Mouse (Mus musculus) frontal cortex, postnatal 36 days (tissue): ENCODE data around the gene Slc7a5.

ENCODE experiments used
- DNase-seq, 2 experiments: peaks; one replicate each; pipeline ENCODE4 v3.0.0; 2022; ENCODE audit warnings: low spot score in 2 of 2

The Slc7a5 gene

GRCm38 (mm10) chr8:121907587-121908248 is at the start of gene Slc7a5:
TSS of gene Slc7a5 (minus strand) at chr8:121907694.
- DNase-seq = peak; percentile 92 to 96

- no peak for DNase-seq
Measured at GRCm38 (mm10) chr8:121955825-121956500, 48.5 kb upstream of the Slc7a5 start.

DNA sequence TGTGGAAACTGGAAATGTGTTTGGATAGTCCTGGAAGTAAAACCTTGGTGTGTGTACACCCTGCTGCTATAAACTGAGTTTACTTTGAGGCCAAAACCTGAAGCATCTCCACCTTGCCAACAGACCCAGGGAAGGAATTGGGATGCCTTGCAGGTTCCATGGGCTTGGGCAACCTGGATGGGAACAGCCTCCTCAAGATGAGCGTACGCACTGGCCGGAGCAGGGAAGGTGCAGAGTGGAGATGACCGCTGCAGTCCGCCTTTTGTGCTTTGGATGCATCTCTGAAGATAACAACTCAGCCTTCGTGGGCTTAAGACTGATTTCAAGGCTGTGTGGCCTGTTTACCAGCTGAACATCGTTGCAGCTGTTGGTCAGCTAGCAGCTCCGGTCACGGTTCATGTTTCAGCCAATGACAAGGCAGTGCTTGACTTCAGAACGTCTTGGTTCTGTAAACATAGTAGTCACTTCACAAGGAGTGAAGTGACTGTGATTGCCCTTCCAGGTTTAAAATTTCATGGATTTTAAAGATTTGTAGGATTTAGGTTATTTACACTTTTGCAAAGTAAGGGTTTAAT is 47.6 kb upstream of the Slc7a5 start:
- no peak for DNase-seq

- DNase-seq = no peak
Measured at GRCm38 (mm10) chr8:121953821-121954545, 46.5 kb upstream of the Slc7a5 start.

- DNase-seq = no peak
Measured at GRCm38 (mm10) chr8:121952800-121953199, 45.3 kb upstream of the Slc7a5 start.

GRCm38 (mm10) chr8:121952122-121952521 is 44.6 kb upstream of the Slc7a5 start:
- DNase-seq = no peak

GRCm38 (mm10) chr8:121951656-121952009 is 44.1 kb upstream of the Slc7a5 start:
- no peak for DNase-seq

- peak in 1 of 2 experiments; percentile 47 for DNase-seq
Measured at GRCm38 (mm10) chr8:121950749-121951655, 43.5 kb upstream of the Slc7a5 start.

- DNase-seq = peak; percentile 98
Measured at GRCm38 (mm10) chr8:121949941-121950748, 42.7 kb upstream of the Slc7a5 start.

- DNase-seq = no peak
Measured at GRCm38 (mm10) chr8:121949222-121949800, 41.8 kb upstream of the Slc7a5 start, which contains the start of gene Banp. TSS of gene Banp (plus strand) at chr8:121949750.

GRCm38 (mm10) chr8:121948321-121949145 is 41.0 kb upstream of the Slc7a5 start:
- DNase-seq = no peak

DNA sequence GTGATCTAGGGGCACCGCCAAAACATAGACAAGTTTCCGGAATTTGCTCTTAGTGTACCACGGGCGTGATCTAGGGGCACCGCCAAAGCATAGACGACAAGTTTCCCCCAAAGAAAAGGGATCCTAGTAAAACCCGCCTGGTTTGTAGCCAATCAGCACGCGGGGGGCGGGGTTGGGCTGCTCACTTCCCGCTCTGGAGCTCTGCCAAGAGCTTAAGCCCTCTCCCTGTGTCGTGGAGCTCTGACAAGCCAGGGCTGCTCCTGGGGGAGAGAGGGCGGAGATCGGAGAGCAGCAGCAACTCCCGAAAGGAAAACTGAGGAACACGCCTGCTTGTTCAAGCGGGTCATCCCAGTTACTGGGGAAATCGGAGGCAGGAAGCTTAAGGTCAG is 40.3 kb upstream of the Slc7a5 start:
- peak; percentile 57 to 75 for DNase-seq

DNA sequence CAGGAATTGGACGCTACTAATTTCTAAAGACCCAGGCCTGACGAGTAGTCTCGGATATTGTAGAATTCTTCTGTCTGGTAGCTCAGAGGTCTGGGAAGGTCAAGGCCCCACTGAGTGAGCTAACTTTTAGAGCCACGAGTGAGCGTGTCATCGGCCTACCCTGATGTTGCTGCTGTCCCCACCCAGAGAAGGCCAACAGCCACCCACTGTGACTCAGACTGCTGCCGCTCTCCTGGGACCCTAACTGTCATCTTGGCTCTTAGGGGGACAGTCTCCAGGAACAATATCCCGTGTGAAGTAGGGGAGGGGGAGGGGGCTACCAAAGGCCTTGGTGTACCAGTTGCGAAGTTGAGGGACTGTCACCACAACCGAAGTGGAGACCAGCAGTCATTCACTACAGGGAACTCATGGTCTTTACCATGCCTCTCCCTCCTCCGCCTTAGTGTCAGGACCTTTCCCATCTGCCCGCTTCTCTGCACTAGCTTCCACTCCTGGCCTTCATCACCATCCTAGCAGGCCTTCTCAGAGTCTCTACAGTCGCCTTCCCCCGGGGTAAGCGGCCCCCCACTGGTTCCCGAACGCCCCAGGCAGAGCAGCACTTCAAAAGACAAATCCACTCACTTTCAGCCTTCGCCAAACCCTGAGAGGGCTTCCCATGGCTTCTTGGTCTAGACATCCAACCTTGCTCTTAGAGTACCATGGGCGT is 39.7 kb upstream of the Slc7a5 start:
- no peak for DNase-seq

DNA sequence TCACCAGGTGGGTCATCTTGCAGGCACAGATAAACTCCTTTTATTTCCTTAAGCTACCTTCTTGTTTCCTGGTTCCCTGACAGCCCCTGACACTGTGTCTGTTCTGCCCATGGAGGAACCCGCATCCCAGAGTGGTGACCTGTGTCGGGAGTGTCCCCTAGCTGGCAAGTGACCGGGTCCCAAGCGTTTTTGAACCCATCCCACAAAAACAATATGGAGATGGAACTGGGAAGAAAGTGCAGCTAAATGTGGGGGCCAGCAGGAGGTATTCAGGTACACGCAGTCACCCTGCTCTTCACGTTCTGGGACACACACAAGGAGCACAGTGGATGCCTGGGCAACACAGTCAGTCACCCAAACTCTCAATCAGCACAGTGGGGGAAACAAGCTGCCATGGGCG is 38.9 kb upstream of the Slc7a5 start:
- no peak for DNase-seq

GRCm38 (mm10) chr8:121944831-121945230 is 37.3 kb upstream of the Slc7a5 start, which contains the start of gene Car5a:
TSS of gene Car5a (minus strand) at chr8:121944904.
- DNase-seq = no peak

DNA sequence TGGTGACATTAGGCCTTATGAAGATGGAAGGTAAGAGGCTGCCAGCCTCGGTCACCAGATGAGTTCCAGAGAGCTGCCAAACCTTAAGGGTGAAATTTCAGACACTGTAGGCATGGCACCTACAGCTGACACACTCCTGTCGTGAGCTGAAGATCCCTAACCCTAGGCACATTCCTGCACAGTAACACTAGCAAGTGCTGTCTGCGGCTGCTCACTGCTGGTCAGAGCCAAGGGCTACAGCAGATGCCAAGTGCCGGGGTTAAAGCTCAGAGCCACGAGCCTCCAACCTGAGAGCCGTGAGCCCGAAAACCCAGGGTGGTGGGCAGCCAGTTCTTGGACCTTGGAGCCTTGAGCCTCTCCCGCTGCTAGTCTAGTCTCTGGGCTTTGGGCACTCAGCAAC is 36.2 kb upstream of the Slc7a5 start:
- no peak for DNase-seq

GRCm38 (mm10) chr8:121943057-121943540 is 35.6 kb upstream of the Slc7a5 start:
- DNase-seq = no peak

- no peak for DNase-seq
Measured at GRCm38 (mm10) chr8:121938732-121939131, 31.2 kb upstream of the Slc7a5 start.
